Mouse (Mus musculus): ENCODE measurements around the gene Ptprb.
A peak's percentile ranks its signal among the peaks of the same experiment; 100 is the strongest.

Gene Ptprb

GRCm38 (mm10) chr10:116275280-116275679 lies at the start of gene Ptprb:
TSS of gene Ptprb (plus strand) at chr10:116275523.
- DNase-seq = no peak

- DNase-seq = no peak
These were observed 40.0 kb upstream of the Ptprb start for GRCm38 (mm10) chr10:116235299-116235698.

- DNase-seq = no peak
These were observed 33.1 kb upstream of the Ptprb start for GRCm38 (mm10) chr10:116242200-116242599.

- peak in 1 of 2 experiments; percentile 33 for DNase-seq
These were observed 31.9 kb upstream of the Ptprb start for GRCm38 (mm10) chr10:116243373-116243772.

GRCm38 (mm10) chr10:116245632-116246031 lies 29.7 kb upstream of the Ptprb start:
- DNase-seq = no peak

- DNase-seq = peak in 1 of 2 experiments; percentile 37
These were observed 22.7 kb upstream of the Ptprb start for GRCm38 (mm10) chr10:116252668-116253067.

- DNase-seq = no peak
These were observed 21.4 kb upstream of the Ptprb start for GRCm38 (mm10) chr10:116253972-116254371.

- DNase-seq = no peak
These were observed 16.0 kb upstream of the Ptprb start for GRCm38 (mm10) chr10:116259298-116259697.

GRCm38 (mm10) chr10:116260658-116261433 lies 14.5 kb upstream of the Ptprb start:
- peak; percentile 53 to 71 for DNase-seq

GRCm38 (mm10) chr10:116261559-116261958 lies 13.8 kb upstream of the Ptprb start:
- DNase-seq = no peak

GRCm38 (mm10) chr10:116264521-116264920 lies 10.8 kb upstream of the Ptprb start:
- DNase-seq = peak in 1 of 2 experiments; percentile 40

GRCm38 (mm10) chr10:116266561-116267433 lies 8.5 kb upstream of the Ptprb start:
- peak; percentile 80 to 86 for DNase-seq

GRCm38 (mm10) chr10:116267434-116267822 lies 7.9 kb upstream of the Ptprb start:
- DNase-seq = peak; percentile 71 to 89

- no peak for DNase-seq
These were observed 7.0 kb upstream of the Ptprb start for GRCm38 (mm10) chr10:116268343-116268742.

- peak; percentile 56 to 65 for DNase-seq
These were observed 4.5 kb upstream of the Ptprb start for GRCm38 (mm10) chr10:116270646-116271469.

GRCm38 (mm10) chr10:116271470-116271915 lies 3.8 kb upstream of the Ptprb start:
- peak; percentile 36 to 41 for DNase-seq

- DNase-seq = no peak
These were observed 3.2 kb upstream of the Ptprb start for GRCm38 (mm10) chr10:116272156-116272555.

GRCm38 (mm10) chr10:116286697-116287344 lies 11.5 kb downstream of the Ptprb start:
- peak; percentile 35 to 51 for DNase-seq

GRCm38 (mm10) chr10:116288130-116288529 lies 12.8 kb downstream of the Ptprb start:
- peak; percentile 67 to 75 for DNase-seq

GRCm38 (mm10) chr10:116290483-116290882 lies 15.2 kb downstream of the Ptprb start:
- no peak for DNase-seq

- no peak for DNase-seq
These were observed 15.9 kb downstream of the Ptprb start for GRCm38 (mm10) chr10:116291153-116291755.

GRCm38 (mm10) chr10:116296439-116296838 lies 21.1 kb downstream of the Ptprb start:
- DNase-seq = no peak

Data from kidney, postnatal 36 days (tissue).